Mouse (Mus musculus) liver, adult 2 months (tissue): ENCODE data around the gene Mmachc.

Experiments used
- CTCF ChIP-seq: fragments of 200-500 bp; IDR thresholded peaks from 2 replicates; pipeline ENCODE4 v1.5.1; 2011; ENCODE audit warnings: low read depth, low read length, control low read depth
- POLR2A ChIP-seq: fragments of 200-500 bp; IDR thresholded peaks from 2 replicates; pipeline ENCODE4 v1.6.1; 2011; ENCODE audit warnings: low read length, control low read depth; ENCODE audit not compliant: insufficient read depth; ENCODE audit errors: extremely low read depth

DNA sequence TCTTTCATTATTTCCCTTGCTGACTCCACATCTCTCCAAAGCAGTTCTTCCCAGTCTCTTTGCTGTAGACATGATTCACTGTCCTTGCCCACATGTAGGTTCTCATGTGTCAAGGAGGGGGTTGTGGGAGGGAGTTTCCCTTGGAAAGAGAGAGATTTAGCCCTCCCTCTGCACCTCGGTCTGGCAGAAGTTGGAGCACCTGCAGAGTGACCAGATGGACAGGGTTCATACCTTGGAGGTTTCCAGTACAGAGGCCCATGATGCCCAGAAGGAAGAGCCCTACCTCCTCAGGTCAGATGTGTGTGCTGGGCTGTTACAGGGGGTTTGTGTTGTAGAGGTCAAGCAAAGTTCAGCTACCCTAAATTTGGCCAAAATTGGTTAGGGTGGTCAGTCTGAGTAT, 4.3 kb upstream of the Mmachc start:
- TF ChIP-seq CTCF (no peak), POLR2A (no peak)
